Mouse (Mus musculus) left cerebral cortex, adult 9 months (tissue): Measurements from ENCODE around the gene Cpt1a.

Source experiments
- DNase-seq, 2 experiments: peaks; one replicate each; pipeline ENCODE4 v3.0.0; 2022; ENCODE audit warnings: low spot score in 2 of 2

The Cpt1a gene

DNA sequence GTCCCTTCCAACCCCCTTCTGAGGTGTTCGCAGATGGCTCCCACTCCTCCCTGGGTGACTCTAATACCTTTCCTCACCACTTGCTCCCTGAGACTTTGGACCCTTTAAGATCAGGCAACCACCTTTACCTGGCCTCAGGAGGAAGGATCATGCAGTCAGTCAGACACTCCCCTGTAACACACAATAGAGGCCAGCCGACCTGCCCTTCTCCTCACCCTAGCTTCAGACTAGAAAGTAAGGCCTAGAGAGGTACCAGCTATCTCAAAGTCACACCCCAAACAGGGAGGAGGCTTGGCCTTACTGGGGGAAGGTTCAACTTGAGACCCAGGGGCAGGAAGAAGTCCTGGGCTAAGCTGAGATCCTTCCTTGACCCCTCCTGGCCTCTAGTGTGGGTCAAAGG lies 102.1 kb downstream of the Cpt1a start:
- DNase-seq, result no peak

DNA sequence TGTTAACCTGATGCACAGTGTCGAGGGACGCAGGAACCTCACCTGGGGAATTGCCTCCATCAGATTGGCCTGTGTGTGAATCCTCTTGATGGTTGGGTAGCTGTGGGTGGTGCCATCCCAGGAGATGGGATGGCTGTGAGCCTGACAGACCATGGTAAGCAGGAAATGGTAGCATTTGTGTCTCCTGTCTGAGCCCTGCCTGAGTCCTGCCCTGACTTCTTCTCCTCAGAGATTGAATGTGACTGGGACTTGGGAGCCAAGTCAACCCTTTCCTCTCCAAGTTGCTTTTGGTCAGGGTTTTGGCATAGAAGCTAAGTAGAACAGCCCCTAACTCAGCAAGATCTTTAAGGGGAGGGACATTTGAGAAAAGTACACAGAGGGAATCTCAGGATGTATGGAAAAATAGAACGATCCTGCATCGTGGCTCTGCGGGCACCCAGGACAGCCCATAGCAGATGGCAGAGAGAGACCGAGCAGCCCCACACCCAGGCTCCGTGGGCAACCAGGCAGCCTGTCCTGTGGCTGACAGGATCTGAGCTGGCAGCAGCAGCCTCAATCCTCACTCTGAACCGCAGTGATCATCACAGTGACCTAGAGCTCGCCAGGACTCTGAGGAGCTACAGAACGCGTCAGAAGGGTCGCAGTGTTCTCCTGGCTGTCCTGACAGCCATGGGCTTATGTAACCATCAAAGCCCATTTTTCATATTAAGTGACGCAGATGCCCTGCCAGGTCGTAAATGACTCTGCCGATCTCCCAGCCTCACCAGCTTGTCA lies 106.1 kb downstream of the Cpt1a start:
- no peak for DNase-seq

DNA sequence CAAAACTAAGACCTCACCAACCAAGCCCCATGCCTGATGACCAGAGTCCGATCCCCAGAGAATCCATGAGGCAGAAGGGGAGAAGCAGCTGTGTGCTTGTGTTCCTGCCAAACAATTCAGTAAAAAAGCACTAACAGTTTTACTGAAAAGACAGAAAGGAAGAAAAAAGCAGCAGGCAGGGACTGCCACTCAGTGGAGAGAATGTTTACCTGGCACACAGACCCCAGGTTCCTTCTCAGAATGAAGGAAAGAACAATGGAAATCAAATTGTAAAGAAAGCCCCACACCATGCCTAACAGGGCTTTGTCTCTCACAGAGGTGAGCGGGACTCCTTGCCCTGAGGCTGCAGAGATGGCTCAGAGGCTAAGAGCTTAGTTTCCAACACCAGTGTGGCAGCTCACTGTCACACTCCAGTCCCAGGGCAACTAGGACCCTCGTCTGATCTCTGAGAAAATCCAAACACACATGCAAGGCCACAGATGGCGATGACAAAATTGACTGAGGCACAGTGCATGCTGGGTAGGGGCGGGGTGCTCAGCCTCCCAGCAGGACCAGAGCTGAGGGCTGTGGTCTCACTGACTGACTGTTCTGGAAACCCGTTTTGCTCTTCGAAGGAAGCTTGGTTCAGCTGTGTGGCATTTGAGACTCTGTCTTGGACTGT lies 107.2 kb downstream of the Cpt1a start:
- DNase-seq, result no peak

DNA sequence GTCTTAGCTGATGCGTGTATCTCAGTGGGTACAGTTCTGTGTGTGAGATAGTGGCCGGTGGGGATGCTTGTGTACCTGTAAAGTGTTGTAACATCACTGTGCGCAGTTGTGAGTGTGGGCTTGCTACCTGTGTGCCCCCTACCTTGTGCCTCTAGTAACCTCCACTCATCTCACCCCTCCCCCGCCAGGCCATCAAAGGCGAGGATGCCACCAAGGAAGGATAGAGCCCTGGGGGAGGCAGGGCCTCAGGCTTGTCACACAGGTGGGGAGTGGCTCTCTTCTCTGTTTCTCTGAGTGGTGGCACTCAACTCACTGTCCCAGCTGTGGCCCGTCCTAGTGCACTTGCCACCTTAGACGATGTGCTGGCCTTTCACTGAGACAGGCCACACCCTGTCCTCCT lies 108.9 kb downstream of the Cpt1a start:
- no peak for DNase-seq

DNA sequence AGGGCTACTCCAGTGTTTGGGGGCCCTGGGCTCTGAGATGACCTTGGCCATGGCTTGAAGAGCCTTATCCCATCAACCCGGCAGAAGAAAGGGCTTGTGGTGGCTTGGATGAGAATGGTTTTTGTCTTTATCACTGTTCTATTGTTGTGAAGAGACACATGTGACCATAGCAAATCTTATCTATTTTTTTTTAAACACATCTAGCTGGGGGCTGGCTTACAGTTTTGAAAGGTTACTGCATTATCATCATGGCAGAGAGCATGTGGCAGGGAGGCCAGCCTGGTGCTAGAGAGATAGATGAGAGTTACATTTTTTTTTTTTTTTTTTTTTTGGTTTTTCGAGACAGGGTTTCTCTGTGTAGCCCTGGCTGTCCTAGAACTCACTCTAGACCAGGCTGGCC lies 109.8 kb downstream of the Cpt1a start:
- DNase-seq, result no peak

DNA sequence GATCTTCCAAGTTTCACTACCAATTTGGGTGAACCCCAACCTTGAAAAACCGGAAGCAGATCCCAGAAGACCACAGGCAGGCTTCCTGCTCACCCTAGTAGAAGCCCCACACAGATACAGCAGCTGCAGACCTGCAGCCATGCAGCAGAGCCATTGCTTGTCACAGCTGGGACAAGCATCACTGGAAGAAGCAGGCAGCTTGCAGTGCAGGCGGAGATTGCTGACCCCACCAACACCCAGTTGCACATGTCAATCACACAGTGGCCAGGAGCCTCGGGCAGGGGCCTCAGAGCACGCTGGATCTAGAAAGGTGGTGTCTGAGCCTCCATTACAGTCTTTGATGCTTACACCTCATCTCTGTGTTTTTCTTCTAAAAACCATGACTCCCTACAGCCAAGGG lies 112.0 kb downstream of the Cpt1a start:
- no peak for DNase-seq

DNA sequence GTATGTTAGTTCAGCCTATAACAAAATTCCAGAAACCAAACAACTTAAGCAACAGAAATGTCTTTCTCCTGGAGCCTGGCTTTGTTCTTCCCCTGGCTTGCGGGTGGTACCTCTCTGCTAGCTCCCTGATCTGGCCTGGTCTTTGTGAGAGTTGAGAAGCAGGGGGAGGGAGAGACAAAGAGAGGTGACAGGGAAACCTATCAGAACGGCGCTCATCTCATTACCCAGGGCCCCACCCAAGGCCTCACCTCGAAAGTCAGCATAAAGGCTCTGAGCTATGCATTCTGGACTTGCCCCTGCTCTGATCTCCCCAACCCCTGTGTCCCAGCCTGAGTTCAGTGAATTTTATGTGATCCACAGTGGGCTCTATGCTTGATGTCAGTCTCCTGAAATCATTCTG lies 112.5 kb downstream of the Cpt1a start:
- DNase-seq, result no peak
